Mouse (Mus musculus) urinary bladder, postnatal 25 days (tissue): Measurements from ENCODE around the gene Flad1.

Experiments
- DNase-seq: peaks from one replicate; pipeline ENCODE4 v3.0.0; 2022; ENCODE audit warnings: low spot score

Gene Flad1

DNA sequence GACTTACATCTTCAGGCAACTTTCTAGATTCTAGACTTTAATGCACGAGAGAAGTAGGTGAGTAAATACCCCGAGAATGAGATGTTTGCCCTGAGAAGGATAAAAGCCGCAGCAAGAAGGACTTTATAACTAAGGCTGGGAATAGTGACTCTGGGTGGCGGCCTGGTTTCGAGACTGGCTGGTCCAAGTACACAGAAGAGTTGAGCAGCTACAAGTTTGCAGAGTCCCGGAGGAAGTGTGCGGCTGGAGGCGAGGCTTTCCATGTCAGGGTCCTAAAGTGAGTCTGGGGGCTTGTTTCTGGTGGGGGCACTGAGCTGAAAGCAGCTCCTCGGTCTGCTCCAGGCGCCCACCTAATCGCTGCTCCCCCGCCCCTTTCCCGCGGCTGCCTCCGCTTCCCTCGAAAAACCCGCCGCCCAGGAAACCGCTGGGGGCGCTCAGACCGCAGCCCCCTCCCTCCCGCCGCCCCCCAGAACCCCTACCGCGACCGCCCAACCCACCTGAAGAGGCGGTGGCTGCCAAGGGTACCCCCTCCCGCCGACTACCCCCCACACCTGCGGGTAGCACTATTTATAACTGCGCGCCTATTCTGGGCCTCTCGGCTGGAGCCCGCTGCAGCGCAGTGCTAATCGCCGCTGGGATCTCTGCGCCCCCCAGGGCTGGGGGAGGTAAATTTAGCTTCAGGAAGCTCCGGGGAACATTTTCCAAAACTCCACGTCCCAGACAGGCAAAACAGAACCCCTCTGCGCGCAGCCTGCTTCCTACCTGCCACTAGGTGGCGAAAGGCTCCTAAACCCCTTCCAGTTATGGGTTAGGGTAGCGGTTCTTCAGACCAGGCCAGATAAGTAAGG is 15.6 kb downstream of the Flad1 start:
- peak; percentile 55 for DNase-seq

DNA sequence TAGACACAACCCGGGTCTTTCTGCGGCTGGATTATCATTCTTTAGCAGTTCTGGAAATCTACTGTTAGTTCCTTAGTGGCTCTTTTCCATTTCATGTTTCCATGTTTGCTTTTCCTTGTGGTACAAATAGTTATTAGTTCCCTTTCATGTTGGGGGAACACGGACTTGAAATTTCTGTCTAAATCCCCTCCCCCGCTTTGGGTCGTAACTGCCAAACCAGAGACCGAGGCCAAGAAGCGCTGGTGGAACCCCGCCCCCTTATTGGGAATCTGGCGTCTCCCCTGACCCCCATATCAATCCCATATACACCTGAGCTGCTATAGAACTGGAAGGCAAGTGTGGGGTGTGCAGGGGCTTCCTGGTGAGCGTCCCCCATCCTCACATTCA is 16.3 kb downstream of the Flad1 start:
- no peak for DNase-seq

DNA sequence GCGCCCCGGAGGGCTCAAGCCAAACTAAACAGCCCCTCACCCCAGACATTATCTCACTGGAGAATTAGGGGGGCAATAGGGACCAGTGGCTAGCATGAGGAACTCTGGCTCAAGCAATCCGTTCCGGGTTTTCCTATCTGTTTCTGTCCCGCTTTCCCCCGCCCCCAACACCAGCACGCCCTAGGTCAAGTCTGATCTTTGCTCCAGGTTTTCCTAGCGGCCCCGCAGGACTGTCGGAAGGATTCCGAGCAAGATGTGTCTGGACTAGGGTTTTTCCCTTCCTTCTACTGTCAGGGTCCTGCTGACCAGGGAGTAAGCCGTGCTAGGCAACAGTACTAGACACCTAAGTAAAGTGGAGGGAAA is 16.8 kb downstream of the Flad1 start:
- peak; percentile 68 for DNase-seq

DNA sequence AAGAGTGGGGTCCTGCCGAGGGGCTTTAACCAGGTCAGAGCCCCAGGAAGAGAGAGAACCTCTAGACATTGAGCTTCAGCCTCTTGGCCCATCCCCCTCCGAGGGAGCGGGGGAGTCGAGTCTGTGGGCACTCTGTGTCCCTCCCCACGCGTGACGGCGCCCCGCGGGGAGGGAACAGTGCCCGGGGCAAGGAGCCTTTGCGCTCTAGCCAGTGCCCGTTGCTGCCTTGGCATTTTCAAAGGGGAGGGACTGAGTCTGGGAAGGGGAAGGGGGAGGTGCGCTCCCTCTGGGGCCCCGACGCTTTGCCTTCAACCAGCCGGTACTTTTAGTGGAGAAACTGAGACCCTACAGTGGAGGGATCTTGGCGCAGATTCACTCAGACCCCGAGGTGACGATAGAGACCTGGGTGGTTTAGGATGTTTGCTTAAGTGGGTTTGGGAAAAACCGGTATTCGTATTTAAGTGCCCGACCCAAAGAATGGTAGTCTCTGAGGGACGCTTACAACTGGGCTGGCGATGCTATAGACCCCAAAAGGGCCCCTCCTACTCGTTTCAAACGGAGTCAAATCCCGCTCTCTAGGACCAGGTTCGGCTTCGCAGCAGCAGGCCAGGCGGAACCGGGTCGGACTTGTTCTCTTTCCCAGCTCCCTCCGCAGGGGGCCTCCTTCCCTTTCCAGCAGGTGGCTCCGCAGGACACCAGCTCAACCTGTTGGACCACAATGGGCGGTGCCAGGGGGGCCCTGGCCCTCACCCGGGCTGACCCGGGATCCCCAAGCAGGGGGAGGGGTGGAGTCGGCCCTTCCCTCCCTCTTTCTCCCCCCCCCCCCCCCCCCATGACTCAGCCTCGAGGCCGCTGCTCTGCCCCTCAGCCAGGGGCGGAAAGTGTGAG is 17.4 kb downstream of the Flad1 start, which contains the start of gene Zbtb7b:
Zbtb7b (minus strand) TSS at position 771 of the 888 bp plus-strand sequence.
- peak; percentile 83 for DNase-seq

DNA sequence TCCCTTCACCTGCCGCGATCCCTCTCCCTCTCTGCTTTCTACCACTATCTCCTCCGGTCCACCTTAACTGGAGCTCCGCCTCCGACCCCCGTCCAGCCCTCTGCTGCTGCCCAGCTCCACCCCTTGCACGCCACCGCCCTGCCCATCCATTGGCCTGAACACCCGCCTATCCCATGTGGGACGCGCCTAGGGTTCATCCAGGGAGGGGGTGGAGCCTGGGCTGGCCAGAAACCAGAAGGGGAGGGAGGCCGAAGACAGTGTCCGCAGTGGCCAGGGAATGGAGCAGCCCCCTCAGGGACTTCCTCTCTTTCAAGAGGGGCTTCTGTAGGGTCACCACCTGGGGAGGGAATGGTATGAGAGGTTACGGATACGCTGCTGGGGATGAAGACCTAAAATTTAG is 18.1 kb downstream of the Flad1 start:
- DNase-seq = peak; percentile 98

DNA sequence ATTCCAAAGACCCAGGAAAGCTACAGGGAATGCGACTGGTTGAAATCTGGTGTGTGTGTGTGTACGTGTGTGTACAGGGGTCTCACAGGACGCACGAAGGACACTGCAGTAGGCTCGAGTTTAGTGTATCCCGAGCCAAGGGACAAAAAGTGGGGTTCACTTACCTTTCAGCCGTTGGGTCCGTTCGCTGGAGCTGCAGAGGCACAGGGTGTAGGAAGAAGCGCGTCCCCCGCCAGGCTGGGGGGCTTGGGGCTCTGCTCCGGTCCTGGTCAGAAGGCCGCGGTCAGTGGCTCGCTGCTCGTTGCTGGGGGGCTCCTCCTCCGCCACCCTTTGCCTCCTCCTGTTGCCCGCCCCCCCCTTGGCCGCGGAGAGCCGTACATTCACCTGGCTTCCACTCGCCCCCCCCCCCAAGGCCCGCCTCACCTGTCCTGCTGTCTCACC is 18.8 kb downstream of the Flad1 start:
- peak; percentile 35 for DNase-seq

DNA sequence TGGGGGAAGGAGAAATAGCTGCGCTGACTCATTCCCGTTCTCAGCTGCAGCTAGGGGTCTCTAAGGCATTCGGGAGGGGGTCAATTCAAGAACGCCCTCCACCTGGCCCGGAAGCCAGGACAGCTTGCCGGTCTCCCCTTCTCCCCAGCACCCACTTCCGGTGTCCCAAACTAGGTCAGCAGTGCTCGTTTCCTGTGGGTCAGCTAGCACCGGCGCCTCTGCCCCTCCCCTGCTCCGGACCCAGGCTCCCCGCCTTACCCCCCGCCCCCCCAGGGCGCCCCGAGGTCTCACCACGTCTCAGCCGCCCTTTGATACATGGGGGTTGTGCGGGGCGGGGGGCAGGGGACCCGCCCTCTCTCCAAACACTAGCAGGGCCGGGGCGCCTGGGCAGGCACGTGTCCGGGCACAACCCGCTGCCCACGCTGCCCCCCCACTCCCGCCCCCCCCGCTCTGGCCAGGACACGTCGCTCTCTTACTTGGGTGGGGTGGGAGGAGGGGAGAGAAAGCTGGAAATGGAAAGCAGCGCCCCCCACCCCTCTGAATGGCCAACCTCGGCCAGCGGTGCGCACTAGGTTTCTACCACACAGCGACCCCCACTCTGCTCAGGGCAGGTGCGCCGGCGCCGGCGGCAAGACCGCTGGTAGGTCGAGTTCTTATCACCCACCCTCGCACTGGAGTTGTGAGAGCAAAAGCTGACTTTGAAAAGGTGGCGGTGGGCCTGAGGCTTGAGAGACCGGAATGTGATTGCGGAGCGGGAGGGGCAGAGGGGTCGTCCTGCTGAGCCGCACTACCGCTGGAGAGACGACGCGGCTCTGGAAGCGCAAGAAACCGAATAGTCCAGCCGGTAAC is 19.8 kb downstream of the Flad1 start:
- DNase-seq = peak; percentile 57

DNA sequence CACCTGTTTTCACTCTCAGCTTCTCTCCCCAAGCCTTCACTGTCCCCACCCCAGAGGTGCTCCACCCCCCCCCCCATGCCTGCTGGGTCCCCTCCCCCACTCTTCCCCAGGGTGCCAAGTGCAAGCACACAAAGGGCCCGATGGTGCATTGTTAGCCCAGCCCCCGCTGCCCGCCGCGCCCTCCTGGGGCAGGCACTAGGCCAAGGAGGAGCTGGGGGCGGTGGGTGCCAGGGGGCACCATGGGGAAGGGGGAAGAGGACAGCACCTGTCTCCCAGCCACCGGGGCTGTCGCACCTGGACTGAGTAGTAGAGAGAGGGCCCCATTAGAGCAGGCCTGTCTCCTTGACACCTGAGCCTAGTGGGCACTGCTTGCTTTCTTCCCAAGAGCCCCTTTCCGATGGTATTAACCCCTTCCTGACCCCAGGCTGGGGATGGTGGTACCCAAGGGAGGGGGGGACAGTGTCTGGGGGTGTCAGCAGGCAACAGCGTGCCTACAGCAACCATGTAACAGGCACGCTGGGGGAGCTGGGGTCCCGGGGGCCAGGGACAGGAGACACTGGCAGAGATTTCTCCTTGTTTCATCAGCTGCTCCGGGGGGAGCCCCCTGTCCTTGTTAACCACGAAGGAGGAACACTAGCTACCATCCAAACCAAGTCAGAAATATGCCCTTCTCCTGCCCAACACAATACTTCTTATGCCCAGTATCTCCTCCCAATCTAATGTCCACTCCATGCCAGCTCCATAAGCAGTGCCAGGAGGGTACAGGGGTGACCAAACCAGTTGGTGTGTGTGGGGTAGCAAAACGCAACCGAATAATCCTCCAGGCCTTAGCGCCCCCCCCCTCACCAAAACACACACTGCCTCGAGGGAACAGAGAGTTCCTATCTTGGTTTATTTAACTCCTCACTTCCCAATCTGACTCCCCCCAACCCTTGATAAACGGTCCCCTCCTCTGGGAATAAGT is 20.7 kb downstream of the Flad1 start:
- DNase-seq = peak; percentile 39

DNA sequence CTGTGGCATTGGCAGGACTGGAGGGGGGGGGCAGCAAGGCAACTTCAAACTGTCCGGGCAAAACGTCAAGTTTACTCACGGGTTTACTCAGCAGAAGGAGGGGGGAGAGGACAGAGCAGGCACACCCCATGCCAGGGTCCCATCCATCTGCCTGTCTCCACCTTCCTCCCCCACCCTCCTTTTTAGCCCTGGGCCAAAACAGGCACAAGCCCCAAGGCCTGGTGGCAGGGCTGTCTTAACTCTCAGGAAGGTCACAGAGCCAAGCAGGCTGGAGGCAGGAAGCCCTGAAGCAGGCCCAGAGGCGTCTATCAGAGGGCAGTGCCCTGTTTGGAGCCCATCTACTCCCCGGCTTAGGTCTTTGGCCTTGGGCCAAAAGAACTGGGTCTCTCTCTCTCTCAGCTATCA is 21.6 kb downstream of the Flad1 start:
- DNase-seq = no peak

DNA sequence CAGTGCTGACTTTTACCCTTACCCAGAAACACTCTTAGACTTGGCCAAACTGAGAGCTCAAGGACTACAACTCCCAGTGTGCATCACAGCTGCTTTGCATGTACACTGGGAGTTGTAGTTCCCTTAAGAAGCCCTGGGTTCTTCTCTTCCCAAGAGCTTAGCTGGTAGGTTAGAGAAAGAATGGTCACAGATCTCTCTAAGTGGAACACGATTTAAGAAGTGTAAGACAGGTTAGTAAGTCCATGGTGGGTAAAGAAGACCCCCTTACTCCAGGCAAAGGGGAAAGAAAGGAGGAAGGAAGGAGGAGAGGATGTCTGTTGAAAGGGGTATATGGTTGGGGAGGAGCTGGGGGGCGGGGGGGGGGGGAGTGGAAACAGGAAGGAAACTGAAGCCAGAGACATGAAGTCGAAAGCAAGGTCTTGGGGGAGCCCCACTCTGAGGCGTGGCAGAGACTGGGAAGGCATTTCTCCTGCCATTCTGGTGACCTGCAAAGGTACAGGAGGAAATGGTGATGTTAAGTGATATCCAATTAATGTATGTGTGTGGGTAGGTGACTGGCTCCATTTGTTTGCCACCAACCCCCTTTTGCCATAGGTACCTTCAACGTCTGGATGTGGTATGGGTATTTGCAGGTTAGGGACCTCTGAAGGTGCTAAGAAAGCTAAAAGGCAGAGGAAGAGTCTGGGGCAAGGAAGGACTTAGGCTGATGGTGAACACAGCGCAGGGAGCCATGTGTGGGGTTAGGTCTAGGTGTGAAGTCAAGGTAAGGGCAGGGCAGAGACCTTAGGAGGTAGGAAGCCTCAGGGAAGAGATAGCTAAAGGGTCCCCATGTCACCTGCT is 22.5 kb downstream of the Flad1 start:
- DNase-seq = no peak

DNA sequence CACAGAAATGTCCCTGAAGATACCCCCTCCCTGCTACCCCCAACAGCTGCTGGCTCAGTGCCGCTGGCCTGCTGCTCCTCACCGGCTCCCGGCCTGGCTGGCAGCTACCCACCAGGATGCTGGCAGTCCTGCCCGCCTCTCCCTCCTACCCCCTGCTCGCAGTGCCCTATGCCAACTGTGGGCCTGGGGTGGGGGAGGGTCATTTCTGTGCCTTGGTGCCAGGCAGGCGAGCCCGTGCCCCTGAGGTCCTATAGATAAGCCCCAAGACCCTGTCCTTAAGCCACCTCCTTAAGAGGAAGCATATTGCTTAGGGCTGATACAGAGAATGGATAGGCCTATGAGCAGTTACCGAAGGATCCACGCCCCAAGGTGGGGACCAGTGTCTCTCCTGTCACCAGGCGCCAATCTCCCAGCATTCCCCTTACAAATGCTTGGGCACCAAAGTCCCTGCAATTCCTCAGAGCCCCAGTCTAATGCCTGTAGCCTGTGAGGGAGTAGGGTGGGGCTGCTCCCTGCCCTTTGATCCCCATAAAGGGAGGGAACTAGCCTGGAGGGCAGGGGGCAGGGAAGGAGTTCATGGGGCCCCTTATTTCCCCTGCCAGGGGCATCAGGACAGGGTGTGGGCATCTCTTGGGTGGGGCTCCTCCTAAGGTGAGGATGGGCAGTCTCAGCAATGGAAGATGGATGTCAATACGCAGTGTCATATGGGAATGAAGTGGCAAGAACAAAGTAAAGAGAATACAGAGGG is 23.4 kb downstream of the Flad1 start:
- DNase-seq = no peak

DNA sequence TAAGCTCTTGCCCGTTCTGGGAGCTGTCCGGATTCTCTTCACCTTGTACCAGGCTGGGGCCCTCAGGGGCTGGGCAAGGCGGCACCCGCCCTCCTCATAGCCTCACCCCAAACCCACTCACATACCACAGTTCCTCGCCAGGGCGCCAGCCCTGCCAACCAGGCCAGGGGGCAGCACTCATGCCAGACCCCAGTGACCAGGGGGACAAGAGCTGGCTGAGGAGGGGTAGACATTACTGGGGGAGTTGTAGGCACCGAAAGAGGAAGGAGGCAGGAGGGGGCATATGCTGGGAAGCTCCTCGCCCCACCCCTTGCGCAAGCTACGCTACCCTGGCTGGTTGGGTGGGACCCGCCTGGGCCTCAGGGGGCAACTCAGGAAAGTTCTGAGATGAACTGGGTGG is 24.0 kb downstream of the Flad1 start:
- DNase-seq = peak; percentile 38

DNA sequence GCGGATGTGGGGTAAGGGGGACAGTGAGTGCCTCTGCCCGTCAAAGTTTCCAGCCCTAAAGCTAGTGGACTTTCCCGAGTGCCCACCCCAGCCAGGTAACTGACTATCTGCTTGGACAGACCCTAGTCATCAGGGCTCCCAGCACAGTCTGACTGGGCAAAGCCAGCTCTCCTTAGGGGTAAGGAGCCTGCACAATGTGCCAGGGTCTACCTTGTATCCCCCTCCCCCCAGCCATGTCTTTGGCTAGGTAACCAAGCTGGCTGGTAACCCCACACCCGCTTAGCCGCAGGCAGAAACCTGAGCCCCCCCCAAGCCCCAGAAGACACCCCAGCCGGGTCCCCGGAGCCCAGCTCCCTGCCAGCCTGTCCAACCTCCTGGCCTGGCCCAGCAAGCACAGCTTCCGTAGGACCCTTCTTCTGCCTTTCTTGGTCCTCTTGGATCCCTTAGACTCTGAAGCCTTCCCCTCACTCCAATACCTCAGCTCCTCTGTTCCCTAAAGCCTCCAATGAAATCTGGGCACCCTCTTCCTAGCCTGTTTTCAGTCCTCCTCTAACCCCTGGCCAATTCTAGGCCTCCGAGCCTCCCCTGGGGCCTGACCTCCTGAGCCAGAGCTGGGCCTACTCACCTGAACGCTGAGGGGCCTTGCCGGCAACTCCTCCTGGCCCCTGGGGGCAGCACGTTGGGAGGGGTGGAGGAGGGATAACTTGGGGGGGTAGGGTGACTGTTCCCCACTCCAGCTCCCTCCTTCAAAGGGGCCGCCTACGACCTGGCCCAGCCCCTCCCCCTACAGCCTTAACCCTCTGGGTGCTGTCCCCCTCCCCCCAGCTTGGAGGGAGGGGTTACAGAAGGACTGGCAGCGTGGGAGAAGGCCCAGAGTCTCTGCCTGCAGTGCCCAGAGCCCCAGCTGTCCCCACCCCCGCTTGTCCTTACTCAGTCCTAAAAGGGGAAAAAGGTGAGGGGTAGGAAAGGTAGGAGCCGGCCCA is 24.9 kb downstream of the Flad1 start:
- DNase-seq = no peak

DNA sequence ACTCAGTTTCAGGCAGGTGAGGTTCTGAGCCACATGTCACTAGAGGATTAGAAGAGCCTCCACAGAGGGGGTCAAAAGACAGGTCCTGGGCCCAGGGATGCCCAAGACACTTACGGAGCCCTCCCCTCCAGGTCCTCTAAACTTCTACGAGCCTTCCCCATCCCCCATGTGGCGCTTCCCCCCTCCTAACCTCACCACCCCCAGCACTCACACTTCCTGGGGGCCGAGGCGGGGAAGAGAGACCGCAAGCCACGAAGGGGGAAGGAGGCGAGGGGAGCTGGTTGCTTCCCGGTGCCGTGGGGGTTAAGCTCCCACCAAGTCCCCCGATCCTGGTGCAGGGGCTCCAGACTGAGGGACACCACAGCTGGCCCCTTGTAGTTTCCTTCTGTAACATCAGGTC is 26.2 kb downstream of the Flad1 start:
- DNase-seq = no peak

DNA sequence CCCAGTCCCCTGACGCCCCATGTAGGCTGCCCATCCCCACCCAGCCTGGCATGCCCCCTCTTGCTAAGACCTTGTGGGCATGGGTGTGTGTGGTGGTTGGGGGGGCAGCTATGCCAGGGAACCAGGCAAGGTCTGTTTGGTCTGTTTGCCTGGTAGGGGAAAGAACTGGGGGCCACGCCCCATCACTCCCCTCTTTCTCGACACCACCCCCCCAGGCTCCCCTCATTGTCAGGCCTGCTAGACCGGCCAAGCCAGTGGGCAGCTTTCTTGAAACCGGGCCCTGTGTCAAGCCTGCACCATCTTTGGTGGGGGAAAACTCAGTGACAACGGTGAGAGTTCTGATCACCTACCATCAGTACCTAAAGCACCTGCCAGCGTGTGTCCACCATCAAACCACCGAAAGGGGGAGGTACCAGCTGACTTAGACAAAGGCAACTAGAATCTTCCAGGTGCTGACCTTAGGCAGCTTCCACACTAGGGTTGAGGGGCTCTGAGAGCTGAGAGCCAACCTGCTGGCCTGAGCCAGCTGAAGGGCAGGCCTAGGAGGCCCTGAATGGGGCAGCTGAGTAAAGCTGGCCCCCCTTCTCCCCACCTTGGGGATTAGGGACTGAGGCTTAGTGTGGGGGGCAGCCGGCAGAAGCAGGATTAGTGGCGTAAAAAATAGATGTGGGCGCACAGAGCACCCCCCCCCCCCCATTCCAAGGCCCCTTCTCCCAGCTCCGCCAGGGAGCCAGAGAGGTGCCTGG is 27.2 kb downstream of the Flad1 start:
- DNase-seq = peak; percentile 62

DNA sequence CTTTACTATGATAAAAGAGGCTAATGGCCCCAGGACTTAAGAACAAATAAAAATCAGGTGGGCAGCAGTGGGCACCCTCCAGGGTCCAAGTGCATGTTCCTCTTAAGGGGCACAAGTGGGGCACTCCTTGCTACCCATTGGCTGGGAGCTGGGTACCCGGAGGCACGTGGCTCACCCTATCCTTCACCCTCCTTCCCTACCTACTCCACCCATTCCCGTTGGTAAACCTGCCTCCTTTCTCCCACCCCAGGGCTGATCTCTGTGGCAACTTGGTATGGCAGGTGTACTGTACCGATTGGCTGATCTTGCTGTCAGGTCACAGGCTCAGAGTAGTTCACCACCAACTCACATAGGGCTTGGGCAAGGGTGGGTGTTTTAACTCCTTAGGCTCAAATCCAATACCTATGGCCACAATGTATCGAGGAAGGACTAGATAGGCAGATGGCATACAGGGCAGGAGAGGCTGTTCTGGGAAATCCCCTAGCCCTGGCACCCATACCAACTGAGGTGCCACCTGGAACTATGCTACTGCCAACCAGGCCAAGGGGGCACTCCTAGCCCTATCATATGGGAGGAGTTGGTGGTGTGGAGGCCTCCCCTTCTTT is 27.9 kb downstream of the Flad1 start:
- DNase-seq = no peak

DNA sequence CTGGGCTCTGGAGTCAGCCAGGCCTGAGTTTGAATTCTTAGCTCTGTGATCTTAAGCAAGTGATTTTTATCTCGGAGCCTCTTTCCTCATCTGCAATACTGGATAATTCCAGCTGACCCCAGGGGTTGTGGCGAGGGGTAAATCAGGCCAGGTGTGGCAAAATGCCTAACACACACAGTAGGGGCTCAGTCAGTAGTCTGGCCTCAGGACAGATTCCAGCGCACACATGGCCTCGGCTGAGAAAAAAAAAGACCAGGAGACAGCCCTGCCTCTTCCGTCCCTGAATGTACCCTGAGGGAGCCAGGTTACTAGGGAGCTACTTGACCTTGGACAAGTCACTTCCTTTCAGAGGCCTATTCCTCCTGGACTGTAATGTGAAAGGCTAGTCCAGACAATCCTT is 28.7 kb downstream of the Flad1 start:
- no peak for DNase-seq
